Mouse (Mus musculus): ENCODE measurements at regions not wholly inside any gene's neighbourhood (a gene's known extent, or its start where the extent isn't known, plus 50 kb on each side); places are given as distances from the start of the nearest gene placed in this dataset.

GRCm38 (mm10) chr6:143579223-143579622, 412.2 kb downstream of the Etnk1 start:
- Histone ChIP-seq H3K36me3 (ENCODE audit: control insufficient read depth, insufficient read depth, low read length) (no peaks in the 10 kb centered on the region), H3K9me3 (replicated peaks; ENCODE audit: control insufficient read depth, low read length) (no peaks in the 10 kb centered on the region), H3K4me2 (no peak overlapping the region), H3K9ac (ENCODE audit: low read depth, low read length) (no peak overlapping the region), H3K4me3 (ENCODE audit: low read depth, low read length) (no peak overlapping the region), H3K27me3 (ENCODE audit: control insufficient read depth, insufficient read depth, low read length) (no peaks in the 10 kb centered on the region), H3K27ac (ENCODE audit: low read depth, low read length) (no peak overlapping the region), H3K4me1 (ENCODE audit: control insufficient read depth, insufficient read depth, low read length) (no peaks in the 10 kb centered on the region)
- ATAC-seq (replicated peaks; ENCODE audit: insufficient number of reproducible peaks, low FRiP score, low TSS enrichment), result no peak
- WGBS (ENCODE audit: insufficient replicate concordance), result 81% methylated on average over 1 of the region's 1 CpGs

GRCm38 (mm10) chr6:143589666-143590065, 422.6 kb downstream of the Etnk1 start:
- ATAC-seq (replicated peaks; ENCODE audit: insufficient number of reproducible peaks, low FRiP score, low TSS enrichment), result no peak
- no peak overlapping the region for H3K4me2 ChIP-seq
- H3K27me3 ChIP-seq (ENCODE audit: control insufficient read depth, insufficient read depth, low read length), result no peaks in the 10 kb centered on the region
- H3K9me3 ChIP-seq (replicated peaks; ENCODE audit: control insufficient read depth, low read length), result no peaks in the 10 kb centered on the region
- H3K36me3 ChIP-seq (ENCODE audit: control insufficient read depth, insufficient read depth, low read length), result no peaks in the 10 kb centered on the region
- H3K4me1 ChIP-seq (ENCODE audit: control insufficient read depth, insufficient read depth, low read length), result no peaks in the 10 kb centered on the region
- H3K4me3 ChIP-seq (ENCODE audit: low read depth, low read length), result no peak overlapping the region
- no peak overlapping the region for H3K27ac ChIP-seq (ENCODE audit: low read depth, low read length)
- WGBS (ENCODE audit: insufficient replicate concordance), result 58% methylated on average over 1 of the region's 1 CpGs
- H3K9ac ChIP-seq (ENCODE audit: low read depth, low read length), result no peak overlapping the region

- 66% methylated on average over 4 of the region's 4 CpGs for WGBS (ENCODE audit: insufficient replicate concordance)
- ATAC-seq (replicated peaks; ENCODE audit: insufficient number of reproducible peaks, low FRiP score, low TSS enrichment), result no peak
- Histone ChIP-seq H3K4me1 (ENCODE audit: control insufficient read depth, insufficient read depth, low read length) (no peaks in the 10 kb centered on the region), H3K9me3 (replicated peaks; ENCODE audit: control insufficient read depth, low read length) (no peaks in the 10 kb centered on the region), H3K4me3 (ENCODE audit: low read depth, low read length) (no peak overlapping the region), H3K27ac (ENCODE audit: low read depth, low read length) (no peak overlapping the region), H3K4me2 (no peak overlapping the region), H3K9ac (ENCODE audit: low read depth, low read length) (no peak overlapping the region), H3K27me3 (ENCODE audit: control insufficient read depth, insufficient read depth, low read length) (no peaks in the 10 kb centered on the region), H3K36me3 (ENCODE audit: control insufficient read depth, insufficient read depth, low read length) (no peaks in the 10 kb centered on the region)
These were observed 423.2 kb downstream of the Etnk1 start for GRCm38 (mm10) chr6:143590231-143590630.

DNA sequence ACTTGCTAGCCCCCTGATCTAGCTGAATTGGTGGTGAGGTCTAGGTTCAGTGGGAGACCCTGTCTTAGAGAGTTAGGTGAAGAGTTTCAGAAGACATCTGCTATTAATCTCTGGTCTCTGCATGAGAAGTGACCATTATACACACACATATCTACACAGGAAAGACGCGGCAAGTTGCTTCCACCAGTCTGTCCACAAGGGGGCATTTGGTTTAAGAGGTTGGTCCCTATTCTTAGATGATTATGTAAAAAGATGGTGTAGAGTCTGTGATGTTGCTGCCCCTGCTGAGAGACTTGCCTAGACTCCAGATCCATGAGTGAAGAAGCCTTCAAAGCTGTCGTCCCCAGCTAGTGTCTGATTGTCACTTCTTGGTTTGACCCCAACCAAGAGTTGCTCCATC, 425.5 kb downstream of the Etnk1 start:
- no peak overlapping the region for H3K4me2 ChIP-seq
- no peaks in the 10 kb centered on the region for H3K4me1 ChIP-seq (ENCODE audit: control insufficient read depth, insufficient read depth, low read length)
- H3K4me3 ChIP-seq (ENCODE audit: low read depth, low read length), result no peak overlapping the region
- no peaks in the 10 kb centered on the region for H3K36me3 ChIP-seq (ENCODE audit: control insufficient read depth, insufficient read depth, low read length)
- H3K9ac ChIP-seq (ENCODE audit: low read depth, low read length), result no peak overlapping the region
- H3K9me3 ChIP-seq (replicated peaks; ENCODE audit: control insufficient read depth, low read length), result no peaks in the 10 kb centered on the region
- H3K27me3 ChIP-seq (ENCODE audit: control insufficient read depth, insufficient read depth, low read length), result no peaks in the 10 kb centered on the region
- no peak overlapping the region for H3K27ac ChIP-seq (ENCODE audit: low read depth, low read length)
- 79% methylated on average over 3 of the region's 3 CpGs for WGBS (ENCODE audit: insufficient replicate concordance)
- no peak for ATAC-seq (replicated peaks; ENCODE audit: insufficient number of reproducible peaks, low FRiP score, low TSS enrichment)

GRCm38 (mm10) chr6:143595486-143595885, 428.5 kb downstream of the Etnk1 start:
- Histone ChIP-seq H3K4me1 (ENCODE audit: control insufficient read depth, insufficient read depth, low read length) (no peaks in the 10 kb centered on the region), H3K36me3 (ENCODE audit: control insufficient read depth, insufficient read depth, low read length) (no peaks in the 10 kb centered on the region), H3K27me3 (ENCODE audit: control insufficient read depth, insufficient read depth, low read length) (no peaks in the 10 kb centered on the region), H3K4me3 (ENCODE audit: low read depth, low read length) (no peak overlapping the region), H3K27ac (ENCODE audit: low read depth, low read length) (no peak overlapping the region), H3K4me2 (no peak overlapping the region), H3K9ac (ENCODE audit: low read depth, low read length) (no peak overlapping the region), H3K9me3 (replicated peaks; ENCODE audit: control insufficient read depth, low read length) (no peaks in the 10 kb centered on the region)
- WGBS (ENCODE audit: insufficient replicate concordance), result 65% methylated on average over 2 of the region's 2 CpGs
- no peak for ATAC-seq (replicated peaks; ENCODE audit: insufficient number of reproducible peaks, low FRiP score, low TSS enrichment)

DNA sequence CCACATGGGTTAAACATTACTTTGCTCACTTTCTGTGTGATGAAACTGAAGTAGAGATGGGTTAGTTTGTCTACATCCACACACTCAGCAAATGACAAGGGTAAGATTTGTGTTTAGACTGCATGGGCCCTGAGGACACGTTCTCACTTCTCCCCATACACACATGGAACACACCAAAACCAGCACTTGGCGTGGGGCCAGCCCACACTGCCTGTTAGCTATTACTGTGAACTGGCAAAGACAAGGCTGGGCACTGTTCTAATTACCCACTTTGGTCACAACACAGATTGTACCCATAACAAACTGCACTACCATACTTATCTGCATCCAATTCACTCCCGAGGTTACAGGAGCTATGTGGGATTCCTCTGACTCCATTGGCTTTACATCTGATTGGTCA, 430.4 kb downstream of the Etnk1 start:
- H3K27ac ChIP-seq (ENCODE audit: low read depth, low read length), result no peak overlapping the region
- no peaks in the 10 kb centered on the region for H3K27me3 ChIP-seq (ENCODE audit: control insufficient read depth, insufficient read depth, low read length)
- ATAC-seq (replicated peaks; ENCODE audit: insufficient number of reproducible peaks, low FRiP score, low TSS enrichment), result no peak
- no peak overlapping the region for H3K4me3 ChIP-seq (ENCODE audit: low read depth, low read length)
- WGBS (ENCODE audit: insufficient replicate concordance), result 84% methylated on average over 3 of the region's 3 CpGs
- H3K9me3 ChIP-seq (replicated peaks; ENCODE audit: control insufficient read depth, low read length), result no peaks in the 10 kb centered on the region
- H3K9ac ChIP-seq (ENCODE audit: low read depth, low read length), result no peak overlapping the region
- H3K4me1 ChIP-seq (ENCODE audit: control insufficient read depth, insufficient read depth, low read length), result no peaks in the 10 kb centered on the region
- H3K36me3 ChIP-seq (ENCODE audit: control insufficient read depth, insufficient read depth, low read length), result no peaks in the 10 kb centered on the region
- no peak overlapping the region for H3K4me2 ChIP-seq

DNA sequence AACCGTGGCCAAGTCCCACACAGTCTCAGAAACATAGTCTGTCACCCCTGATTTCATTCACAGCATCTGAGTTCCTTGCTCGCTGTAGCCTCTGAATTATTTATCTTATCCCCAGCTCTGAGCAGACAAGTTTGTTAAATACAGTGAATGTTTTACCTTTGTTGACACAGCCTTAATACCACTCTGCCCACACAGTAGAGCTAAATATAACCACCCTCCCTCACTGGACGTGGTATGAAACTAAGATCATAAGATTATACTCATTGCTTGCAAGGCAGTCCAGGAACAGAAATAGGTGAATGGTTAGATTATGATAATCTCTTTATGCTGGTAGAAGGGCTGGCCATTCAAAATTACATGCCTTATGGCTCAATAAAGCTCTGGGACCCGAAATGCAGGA, 431.9 kb downstream of the Etnk1 start:
- 59% methylated on average over 4 of the region's 4 CpGs for WGBS (ENCODE audit: insufficient replicate concordance)
- Histone ChIP-seq H3K9ac (ENCODE audit: low read depth, low read length) (no peak overlapping the region), H3K9me3 (replicated peaks; ENCODE audit: control insufficient read depth, low read length) (no peaks in the 10 kb centered on the region), H3K36me3 (ENCODE audit: control insufficient read depth, insufficient read depth, low read length) (no peaks in the 10 kb centered on the region), H3K4me3 (ENCODE audit: low read depth, low read length) (no peak overlapping the region), H3K27me3 (ENCODE audit: control insufficient read depth, insufficient read depth, low read length) (no peaks in the 10 kb centered on the region; the same call in 1 of the 2 replicates), H3K4me1 (ENCODE audit: control insufficient read depth, insufficient read depth, low read length) (no peaks in the 10 kb centered on the region), H3K4me2 (no peak overlapping the region), H3K27ac (ENCODE audit: low read depth, low read length) (no peak overlapping the region)
- no peak for ATAC-seq (replicated peaks; ENCODE audit: insufficient number of reproducible peaks, low FRiP score, low TSS enrichment)

DNA sequence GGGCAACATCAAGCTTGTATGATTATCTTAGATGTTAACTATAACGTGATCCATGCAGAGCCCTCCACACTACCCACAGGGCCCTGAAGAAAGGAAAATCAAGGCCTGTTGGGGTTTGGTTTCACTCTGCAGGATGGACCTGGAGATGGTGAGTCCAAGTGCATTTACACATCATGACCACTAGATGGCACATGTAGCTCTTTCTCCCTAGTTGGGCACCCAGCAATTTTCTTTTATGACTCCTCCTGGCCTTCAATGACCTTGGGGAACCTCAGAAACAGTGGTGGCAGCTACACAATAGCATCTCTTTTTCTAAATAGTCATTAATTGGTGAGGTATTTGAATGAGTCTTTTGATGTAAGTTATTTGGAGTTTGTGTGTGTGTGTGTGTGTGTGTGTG, 442.1 kb downstream of the Etnk1 start:
- ATAC-seq (replicated peaks; ENCODE audit: insufficient number of reproducible peaks, low FRiP score, low TSS enrichment), result no peak
- H3K9me3 ChIP-seq (replicated peaks; ENCODE audit: control insufficient read depth, low read length), result no peaks in the 10 kb centered on the region

DNA sequence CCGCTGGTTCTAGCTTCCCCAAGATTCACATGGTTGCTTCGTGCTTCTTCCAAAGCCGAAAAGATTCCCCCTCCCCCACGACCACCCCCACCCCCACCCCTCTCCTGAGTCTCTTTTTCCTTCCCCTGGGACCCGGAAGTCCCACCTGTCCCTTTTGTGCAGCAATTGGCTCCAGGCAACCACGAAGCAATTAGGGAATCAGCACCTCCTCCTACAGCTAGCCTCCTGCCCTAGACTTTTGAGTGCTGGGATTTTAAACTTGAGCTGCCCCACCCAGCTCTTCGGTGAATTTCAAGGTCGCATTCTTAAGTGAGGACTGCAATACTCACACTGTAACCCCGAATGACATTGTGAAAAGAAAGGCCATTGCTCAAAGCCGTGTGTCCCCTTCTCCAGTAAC, 445.9 kb downstream of the Etnk1 start:
- no peak overlapping the region for H3K9ac ChIP-seq (ENCODE audit: low read depth, low read length)
- H3K27me3 ChIP-seq (ENCODE audit: control insufficient read depth, insufficient read depth, low read length), result no peaks in the 10 kb centered on the region
- H3K4me3 ChIP-seq (ENCODE audit: low read depth, low read length), result no peak overlapping the region
- H3K4me2 ChIP-seq, result no peak overlapping the region
- no peaks in the 10 kb centered on the region for H3K4me1 ChIP-seq (ENCODE audit: control insufficient read depth, insufficient read depth, low read length)
- H3K27ac ChIP-seq (ENCODE audit: low read depth, low read length), result no peak overlapping the region
- 73% methylated on average over 10 of the region's 10 CpGs for WGBS (ENCODE audit: insufficient replicate concordance)
- ATAC-seq (replicated peaks; ENCODE audit: insufficient number of reproducible peaks, low FRiP score, low TSS enrichment), result no peak
- no peaks in the 10 kb centered on the region for H3K9me3 ChIP-seq (replicated peaks; ENCODE audit: control insufficient read depth, low read length)
- no peaks in the 10 kb centered on the region for H3K36me3 ChIP-seq (ENCODE audit: control insufficient read depth, insufficient read depth, low read length)

More for the DNA sequence above, 442.1 kb downstream of the Etnk1 start:
- Histone ChIP-seq H3K4me2 (no peak overlapping the region), H3K4me1 (ENCODE audit: control insufficient read depth, insufficient read depth, low read length) (no peaks in the 10 kb centered on the region), H3K9ac (ENCODE audit: low read depth, low read length) (no peak overlapping the region), H3K27ac (ENCODE audit: low read depth, low read length) (no peak overlapping the region), H3K4me3 (ENCODE audit: low read depth, low read length) (no peak overlapping the region), H3K27me3 (ENCODE audit: control insufficient read depth, insufficient read depth, low read length) (no peaks in the 10 kb centered on the region), H3K36me3 (ENCODE audit: control insufficient read depth, insufficient read depth, low read length) (no peaks in the 10 kb centered on the region)
- WGBS (ENCODE audit: insufficient replicate concordance), result 68% methylated on average over 1 of the region's 1 CpGs
